Mouse (Mus musculus): ENCODE data around the gene Frem3. TPM values are rescaled to one million over a fixed set of nuclear protein-coding genes. Genes with fewer than 3 reads are reported as not detected.

The Frem3 gene
- 0.08 and 0.14 TPM in 2 replicates for polyA plus RNA-seq (2015; fragmentation: Nextera tagmentation; extraction: Ambion mirVana)

DNA sequence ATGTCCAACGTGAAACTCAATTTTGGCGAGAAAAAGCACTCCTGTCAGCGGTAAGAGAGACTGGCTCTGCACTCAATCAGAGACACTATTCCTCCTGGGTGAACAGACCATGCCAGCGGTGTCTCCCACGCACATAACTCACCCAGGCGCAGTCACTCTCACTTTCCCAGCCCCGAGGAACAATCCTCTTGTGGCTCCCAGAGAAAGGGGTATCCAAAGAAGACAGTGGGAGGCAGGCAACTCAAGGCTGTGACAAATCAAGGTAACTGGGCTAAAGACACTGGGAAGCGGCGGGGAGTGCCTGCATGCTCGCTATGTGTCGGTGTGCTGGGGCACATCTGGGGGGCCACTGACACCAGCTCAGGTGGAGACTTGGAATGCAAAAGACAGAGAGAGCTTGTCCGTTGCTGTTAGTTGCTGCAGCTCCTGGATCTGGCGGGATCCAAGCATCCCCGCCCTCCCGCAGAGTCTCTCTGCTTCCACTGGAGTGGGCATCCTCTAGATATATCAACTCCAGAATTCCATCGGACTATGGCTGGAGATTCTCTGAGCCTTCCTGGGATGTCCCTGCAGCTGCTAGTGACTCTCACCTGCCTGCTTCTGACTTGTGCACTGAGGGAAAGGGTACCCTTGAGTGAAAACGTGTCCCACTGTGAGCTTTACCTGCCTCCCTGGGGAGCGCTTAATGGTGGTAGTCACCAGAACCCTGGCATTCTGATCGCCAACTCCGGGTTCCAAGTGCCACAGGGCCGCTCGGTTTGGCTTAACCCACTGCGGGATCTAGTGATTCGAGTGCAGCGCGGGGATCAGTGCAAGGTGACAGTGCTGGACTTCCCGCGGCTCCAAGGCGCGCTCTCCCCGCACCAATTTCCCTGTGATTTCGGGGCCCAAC, at the start of gene Frem3:
Gene Frem3, plus strand, starts transcription at position 532 of the 892 bp plus-strand sequence.
- WGBS, result 3% methylated on average over 32 of the region's 32 CpGs
- H3K4me3 ChIP-seq (replicated peaks), result peak within 1 kb of the TSS; percentile 5; the same call in 1 of the 2 replicates
- no peak for ATAC-seq (ENCODE audit: insufficient read depth, low FRiP score, low read depth)
- H3K4me2 ChIP-seq, result peak within 1 kb of the TSS; percentile 43
- H3K9ac ChIP-seq, result no peak within 1 kb of the TSS
- peaks cover 4% of the 10 kb centered on the region; the same call in 1 of the 2 replicates for H3K4me1 ChIP-seq
- no peaks in the 10 kb centered on the region for H3K9me3 ChIP-seq
- H3K27ac ChIP-seq, result no peak within 1 kb of the TSS
- H3K27me3 ChIP-seq (replicated peaks), result peaks cover 22% of the 10 kb centered on the region
- no peaks in the 10 kb centered on the region for H3K36me3 ChIP-seq

DNA sequence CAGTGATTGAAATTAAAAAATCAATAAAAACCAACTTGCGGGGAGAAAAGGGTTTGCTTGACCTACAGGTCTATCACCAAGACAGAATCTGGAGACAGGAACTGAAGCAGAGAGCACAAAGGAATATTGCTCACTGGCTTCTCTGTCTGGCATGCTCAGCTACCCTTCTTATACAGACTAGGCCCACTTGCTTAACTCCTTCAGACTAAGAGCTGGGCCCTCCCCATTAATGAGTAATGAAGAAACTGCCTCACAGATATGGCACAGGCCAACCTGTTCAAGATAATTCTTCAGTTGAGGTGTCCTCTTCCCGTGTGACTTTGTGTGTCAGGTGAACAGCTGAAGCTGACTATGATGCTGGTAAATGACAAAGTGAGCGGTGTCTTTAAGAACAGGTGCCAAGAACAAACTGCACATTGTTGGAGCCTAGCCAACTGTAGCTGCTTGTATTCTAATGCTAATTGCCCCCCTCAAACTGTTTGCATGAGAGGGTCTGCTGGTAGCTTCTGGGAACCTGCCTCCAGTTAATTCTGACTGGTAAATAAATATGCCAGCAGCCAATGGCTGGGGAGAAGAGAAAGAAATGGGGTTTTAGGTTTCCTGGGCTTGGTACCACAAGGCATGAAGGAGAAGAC, 46.6 kb upstream of the Frem3 start:
- no peaks in the 10 kb centered on the region for H3K36me3 ChIP-seq
- no peak overlapping the region for H3K4me3 ChIP-seq (replicated peaks)
- H3K9me3 ChIP-seq, result no peaks in the 10 kb centered on the region
- no peaks in the 10 kb centered on the region for H3K27me3 ChIP-seq (replicated peaks)
- H3K9ac ChIP-seq, result no peak overlapping the region
- no peak overlapping the region for H3K4me2 ChIP-seq
- WGBS, result 73% methylated on average over 3 of the region's 3 CpGs
- no peaks in the 10 kb centered on the region for H3K4me1 ChIP-seq
- no peak for ATAC-seq (ENCODE audit: insufficient read depth, low FRiP score, low read depth)
- H3K27ac ChIP-seq, result no peak overlapping the region

DNA sequence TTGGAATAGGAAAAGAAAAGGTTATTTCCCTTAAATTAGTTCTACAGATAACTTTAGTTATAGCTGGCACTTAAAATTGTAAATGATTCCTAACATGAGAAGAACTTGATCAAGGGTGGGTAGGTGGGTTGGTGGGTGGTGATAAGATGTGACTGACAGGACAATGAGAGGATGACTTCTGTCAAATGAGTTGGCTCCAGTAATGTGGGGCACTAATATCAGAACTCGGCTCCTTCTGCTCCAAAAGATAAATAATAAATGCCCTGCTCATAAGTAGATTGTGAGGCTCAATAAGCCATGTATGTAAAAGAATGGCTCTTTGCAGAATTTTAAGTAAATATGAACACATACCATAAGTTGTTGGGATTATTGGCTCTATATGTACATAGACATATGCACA, 43.4 kb upstream of the Frem3 start:
- H3K27ac ChIP-seq, result no peak overlapping the region
- no peak overlapping the region for H3K4me3 ChIP-seq (replicated peaks)
- no peaks in the 10 kb centered on the region for H3K9me3 ChIP-seq
- ATAC-seq (ENCODE audit: insufficient read depth, low FRiP score, low read depth), result no peak
- H3K9ac ChIP-seq, result no peak overlapping the region
- 86% methylated on average over 1 of the region's 1 CpGs for WGBS
- no peak overlapping the region for H3K4me2 ChIP-seq
- no peaks in the 10 kb centered on the region for H3K36me3 ChIP-seq
- no peaks in the 10 kb centered on the region for H3K27me3 ChIP-seq (replicated peaks)
- H3K4me1 ChIP-seq, result no peaks in the 10 kb centered on the region

DNA sequence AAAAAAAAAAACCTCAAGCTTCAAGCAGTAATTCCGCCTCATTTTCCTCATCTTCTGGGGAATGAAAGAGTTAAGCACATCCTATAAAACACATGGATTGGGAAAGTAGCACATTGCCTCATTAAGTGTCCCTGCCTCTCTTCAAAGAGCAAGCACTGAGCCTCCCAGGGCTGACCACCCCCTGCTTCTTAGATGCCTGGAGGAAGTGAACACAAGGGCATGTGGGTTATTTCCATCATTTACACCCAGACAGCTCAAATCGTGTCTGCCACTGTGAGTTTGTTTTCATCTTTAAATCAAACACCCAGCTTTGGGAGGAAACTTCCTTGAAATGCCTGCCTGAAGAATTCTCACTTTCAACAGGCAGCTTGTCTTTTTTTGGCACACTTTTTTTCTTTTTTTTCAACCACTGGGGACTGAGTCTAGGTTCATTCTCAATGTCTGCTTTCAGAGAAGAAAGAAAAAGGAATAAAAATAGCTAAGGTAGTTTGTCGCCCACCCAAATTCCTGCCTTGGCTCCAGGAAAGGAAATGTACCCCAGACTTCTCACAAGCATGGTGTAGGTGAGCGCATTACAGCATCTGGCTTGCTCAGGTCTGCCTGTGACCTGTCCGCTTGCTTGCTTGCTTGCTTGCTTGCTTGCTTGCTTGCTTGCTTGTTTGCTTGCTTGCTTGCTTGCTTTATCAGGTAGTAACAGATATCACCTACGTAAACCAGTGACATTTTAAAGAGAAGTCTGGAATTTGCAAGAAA, 42.5 kb upstream of the Frem3 start:
- H3K9me3 ChIP-seq, result no peaks in the 10 kb centered on the region
- WGBS, result 56% methylated on average over 6 of the region's 6 CpGs
- no peak overlapping the region for H3K27ac ChIP-seq
- no peaks in the 10 kb centered on the region for H3K27me3 ChIP-seq (replicated peaks)
- no peak overlapping the region for H3K4me3 ChIP-seq (replicated peaks)
- H3K4me1 ChIP-seq, result no peaks in the 10 kb centered on the region
- ATAC-seq (ENCODE audit: insufficient read depth, low FRiP score, low read depth), result no peak
- no peak overlapping the region for H3K9ac ChIP-seq
- H3K36me3 ChIP-seq, result no peaks in the 10 kb centered on the region
- H3K4me2 ChIP-seq, result no peak overlapping the region

DNA sequence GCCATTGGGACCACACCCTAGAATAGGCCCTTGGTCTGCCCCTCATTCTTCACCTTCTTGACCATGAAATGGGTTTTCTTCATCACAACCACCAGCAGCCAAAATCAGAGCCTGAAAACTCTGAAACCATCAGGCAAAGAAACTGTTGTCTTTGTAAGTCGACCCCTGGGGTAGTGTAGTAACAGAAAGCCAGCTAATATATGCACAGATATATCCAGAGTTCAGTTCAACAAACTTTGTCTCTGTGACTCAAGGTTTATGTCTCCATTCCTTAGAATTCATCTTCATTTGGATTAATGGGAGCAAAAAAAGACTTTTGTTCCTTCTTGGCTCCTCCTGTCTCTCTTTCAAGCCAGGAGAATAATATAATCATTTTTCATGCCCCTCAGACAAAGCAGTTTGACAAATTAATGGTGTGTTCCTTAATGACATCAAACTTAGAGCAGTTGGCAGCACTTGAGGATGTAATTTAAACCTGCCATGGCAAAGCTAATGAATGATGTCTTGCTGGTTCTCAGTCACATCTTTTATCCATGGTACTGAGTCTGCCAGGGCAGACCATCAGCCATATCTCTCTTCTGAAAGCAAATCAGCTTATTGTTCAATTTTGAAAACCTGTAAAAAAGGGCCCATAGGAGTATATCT, 38.3 kb upstream of the Frem3 start:
- WGBS, result 52% methylated on average over 1 of the region's 1 CpGs
- Histone ChIP-seq H3K4me3 (replicated peaks) (no peak overlapping the region), H3K27ac (no peak overlapping the region), H3K4me1 (no peaks in the 10 kb centered on the region), H3K4me2 (no peak overlapping the region), H3K9me3 (no peaks in the 10 kb centered on the region), H3K9ac (no peak overlapping the region), H3K27me3 (replicated peaks) (no peaks in the 10 kb centered on the region), H3K36me3 (no peaks in the 10 kb centered on the region)
- ATAC-seq (ENCODE audit: insufficient read depth, low FRiP score, low read depth), result no peak

DNA sequence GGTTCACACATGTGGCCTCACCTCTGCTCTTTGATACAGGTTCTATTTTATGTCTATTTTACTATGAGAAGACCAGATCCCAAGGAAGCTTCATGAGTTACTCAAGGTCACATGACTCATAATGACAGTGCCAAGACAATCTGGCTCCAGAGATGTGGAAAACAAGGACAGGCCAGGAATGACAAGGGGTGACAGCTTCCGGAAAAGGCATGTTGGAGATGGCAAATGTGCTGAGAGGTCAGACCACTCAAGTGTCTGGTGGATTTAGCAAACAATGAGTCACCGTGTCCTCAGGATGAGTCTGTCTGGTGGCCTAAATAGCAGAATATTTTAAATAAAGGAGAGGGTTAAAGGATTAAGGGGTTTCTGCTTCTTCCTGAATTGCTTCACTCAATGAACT, 33.8 kb upstream of the Frem3 start:
- no peak for ATAC-seq (ENCODE audit: insufficient read depth, low FRiP score, low read depth)
- Histone ChIP-seq H3K27me3 (replicated peaks) (no peaks in the 10 kb centered on the region), H3K4me3 (replicated peaks) (no peak overlapping the region), H3K36me3 (no peaks in the 10 kb centered on the region), H3K9me3 (no peaks in the 10 kb centered on the region), H3K4me1 (no peaks in the 10 kb centered on the region), H3K27ac (no peak overlapping the region), H3K9ac (no peak overlapping the region), H3K4me2 (no peak overlapping the region)
- 59% methylated on average over 2 of the region's 2 CpGs for WGBS

DNA sequence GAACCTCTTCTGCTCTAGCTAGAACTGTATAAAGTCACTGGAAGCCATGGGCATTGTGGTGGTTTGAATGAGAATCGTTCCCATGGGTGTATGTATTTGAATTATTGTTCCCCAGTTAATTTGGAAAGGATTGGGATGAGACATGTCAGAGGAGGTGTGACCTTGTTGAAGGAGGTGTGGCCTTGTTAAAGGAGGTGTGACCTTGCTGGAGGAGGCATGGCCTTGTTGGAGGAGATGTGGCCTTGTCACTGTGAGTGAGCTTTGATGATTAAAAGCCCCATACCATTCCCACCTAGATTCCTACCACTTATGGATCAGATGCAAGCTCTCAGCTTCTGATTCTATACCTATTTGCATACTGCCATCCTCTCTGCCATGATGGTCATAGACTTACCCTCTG, 31.8 kb upstream of the Frem3 start:
- Histone ChIP-seq H3K27ac (no peak overlapping the region), H3K9me3 (no peaks in the 10 kb centered on the region), H3K9ac (no peak overlapping the region), H3K4me1 (no peaks in the 10 kb centered on the region), H3K27me3 (replicated peaks) (no peaks in the 10 kb centered on the region), H3K36me3 (no peaks in the 10 kb centered on the region), H3K4me3 (replicated peaks) (no peak overlapping the region), H3K4me2 (no peak overlapping the region)
- 82% methylated on average over 1 of the region's 1 CpGs for whole genome bisulfite sequencing
- no peak for ATAC-seq (ENCODE audit: insufficient read depth, low FRiP score, low read depth)

DNA sequence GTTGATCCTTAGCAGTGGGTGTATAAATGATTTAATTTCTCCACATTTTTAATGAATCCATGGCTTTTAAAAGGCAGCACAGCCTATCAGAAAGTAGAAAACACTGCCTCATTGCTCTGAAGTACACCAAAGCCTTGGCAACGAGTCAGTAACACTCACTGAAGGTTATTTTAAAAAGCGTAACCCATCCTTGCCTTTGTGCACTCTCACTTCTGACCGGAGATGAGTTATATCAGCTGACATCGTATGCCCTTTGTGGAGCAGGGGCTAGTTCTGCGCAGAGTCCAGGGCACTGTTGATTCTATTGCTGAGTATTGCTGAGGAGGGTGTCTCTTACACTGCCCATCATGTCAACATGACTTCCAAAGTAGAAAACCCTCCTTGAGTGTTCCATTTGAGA, 18.3 kb upstream of the Frem3 start:
- Histone ChIP-seq H3K9me3 (no peaks in the 10 kb centered on the region), H3K4me1 (no peaks in the 10 kb centered on the region), H3K4me3 (replicated peaks) (no peak overlapping the region), H3K27me3 (replicated peaks) (no peaks in the 10 kb centered on the region), H3K27ac (no peak overlapping the region), H3K9ac (no peak overlapping the region), H3K36me3 (no peaks in the 10 kb centered on the region), H3K4me2 (no peak overlapping the region)
- 74% methylated on average over 5 of the region's 5 CpGs for WGBS
- no peak for ATAC-seq (ENCODE audit: insufficient read depth, low FRiP score, low read depth)

DNA sequence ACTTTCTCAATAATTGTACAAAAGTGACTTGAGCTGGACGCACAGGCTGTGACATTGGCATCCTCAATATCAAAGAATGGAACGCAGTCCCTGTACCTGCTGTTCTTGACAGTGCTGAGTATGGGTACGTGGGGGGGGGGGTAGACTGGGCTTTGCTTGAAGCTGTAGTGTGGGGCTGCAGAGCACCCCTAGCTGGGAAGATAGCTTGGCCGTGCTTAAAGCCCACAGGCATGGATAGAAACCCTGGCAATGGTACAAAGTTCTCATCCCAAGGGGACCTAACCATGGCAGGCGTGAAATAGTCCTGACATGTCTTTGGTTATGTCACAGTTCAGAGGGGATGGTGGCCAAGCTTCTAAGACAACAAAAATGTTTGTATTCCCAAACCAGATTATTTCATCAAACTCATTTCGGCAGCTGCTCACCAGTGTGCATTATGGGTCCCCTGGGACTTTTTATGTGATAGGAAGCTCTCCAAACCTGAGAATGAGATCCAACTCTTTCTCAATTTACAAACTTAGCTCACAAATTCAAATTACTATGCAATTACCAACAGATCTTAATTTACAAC, 10.2 kb upstream of the Frem3 start:
- ATAC-seq (ENCODE audit: insufficient read depth, low FRiP score, low read depth), result no peak
- Histone ChIP-seq H3K4me1 (no peaks in the 10 kb centered on the region), H3K4me2 (no peak overlapping the region), H3K9ac (no peak overlapping the region), H3K36me3 (no peaks in the 10 kb centered on the region), H3K27ac (no peak overlapping the region), H3K9me3 (no peaks in the 10 kb centered on the region), H3K4me3 (replicated peaks) (no peak overlapping the region), H3K27me3 (replicated peaks) (no peaks in the 10 kb centered on the region)
- WGBS, result 78% methylated on average over 6 of the region's 6 CpGs

DNA sequence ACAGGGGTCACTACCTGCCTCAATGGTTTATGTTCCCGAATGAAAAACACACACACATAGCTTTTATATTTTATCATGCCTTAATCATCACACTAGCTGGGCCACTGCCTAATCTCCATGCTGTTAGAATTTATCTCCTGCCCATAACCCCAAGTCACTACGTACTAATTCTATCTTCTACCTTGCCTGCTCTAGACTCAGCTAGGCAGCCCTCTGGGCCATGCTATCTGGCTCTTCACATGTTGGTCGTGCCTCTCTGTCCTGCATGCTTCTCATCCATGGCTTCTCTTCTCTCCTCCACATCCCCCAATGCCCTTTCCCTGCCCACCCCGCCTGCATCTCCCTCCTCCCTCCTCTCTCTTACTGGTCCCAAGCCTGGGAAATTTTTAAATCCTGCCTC, 9.0 kb upstream of the Frem3 start:
- no peaks in the 10 kb centered on the region for H3K36me3 ChIP-seq
- no peak for ATAC-seq (ENCODE audit: insufficient read depth, low FRiP score, low read depth)
- no peaks in the 10 kb centered on the region for H3K9me3 ChIP-seq
- WGBS, result 68% methylated on average over 4 of the region's 4 CpGs
- no peak overlapping the region for H3K4me3 ChIP-seq (replicated peaks)
- no peak overlapping the region for H3K9ac ChIP-seq
- no peak overlapping the region for H3K4me2 ChIP-seq
- H3K27ac ChIP-seq, result no peak overlapping the region
- no peaks in the 10 kb centered on the region for H3K27me3 ChIP-seq (replicated peaks)
- H3K4me1 ChIP-seq, result no peaks in the 10 kb centered on the region

DNA sequence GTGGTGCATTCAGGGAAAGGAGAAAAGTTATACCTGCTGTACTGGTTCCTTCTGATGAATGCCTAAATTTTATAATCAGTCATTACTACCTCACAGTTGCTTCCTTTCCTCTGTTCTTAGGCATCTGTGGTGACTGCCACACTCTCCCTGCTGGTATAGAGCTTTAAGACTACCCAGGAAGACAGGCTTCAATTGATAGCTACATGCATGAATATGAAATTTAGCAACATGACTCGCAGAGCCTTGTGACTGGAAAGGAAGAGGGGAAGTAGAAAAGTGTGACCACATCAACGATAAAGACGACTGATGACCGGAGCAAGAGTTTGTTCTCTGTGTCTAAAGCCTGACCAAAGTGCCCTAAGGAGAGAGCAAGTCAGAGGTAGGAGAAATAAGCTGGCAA, 3.8 kb upstream of the Frem3 start:
- Histone ChIP-seq H3K27me3 (replicated peaks) (peaks cover 18% of the 10 kb centered on the region), H3K4me3 (replicated peaks) (no peak overlapping the region)
- no peak for ATAC-seq (ENCODE audit: insufficient read depth, low FRiP score, low read depth)

More for the DNA sequence above, 3.8 kb upstream of the Frem3 start:
- no peak overlapping the region for H3K27ac ChIP-seq
- H3K9ac ChIP-seq, result no peak overlapping the region
- no peaks in the 10 kb centered on the region for H3K9me3 ChIP-seq
- H3K36me3 ChIP-seq, result no peaks in the 10 kb centered on the region
- H3K4me2 ChIP-seq, result no peak overlapping the region
- 80% methylated on average over 4 of the region's 4 CpGs for WGBS
- H3K4me1 ChIP-seq, result peaks cover 4% of the 10 kb centered on the region; the same call in 1 of the 2 replicates

Measured in stomach, embryonic 15.5 days (tissue).